Mouse (Mus musculus): ENCODE results near the gene Phactr1.

DNA sequence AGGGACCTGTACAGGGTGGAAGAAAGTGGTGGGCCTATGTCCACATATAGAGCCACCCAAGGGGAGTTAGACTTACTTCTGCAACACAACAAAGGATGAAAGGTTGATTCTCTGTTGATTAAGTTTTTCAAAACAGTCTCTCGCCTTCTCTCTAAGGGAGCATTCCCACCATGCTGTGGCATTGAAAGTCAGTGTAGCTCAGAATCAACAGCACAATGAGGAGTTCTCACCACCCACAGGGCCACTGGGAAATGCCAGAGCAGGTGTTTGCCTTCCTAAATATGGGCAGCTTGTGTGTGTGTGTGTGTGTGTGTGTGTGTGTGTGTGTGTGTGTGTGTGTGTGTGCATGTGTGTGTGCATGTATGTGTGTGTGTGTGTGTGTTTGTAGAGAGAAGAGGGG, 347.1 kb downstream of the Phactr1 start:
- TF ChIP-seq CTCF (IDR thresholded peaks at IDR 0.05; ENCODE audit: borderline replicate concordance, insufficient read depth, low read depth, low read length): no peak
- no peak for TF ChIP-seq POLR2A (IDR thresholded peaks at IDR 0.05; ENCODE audit: borderline replicate concordance, insufficient read depth, low read length)

Measured in cerebellum, adult 2 months (tissue).